In the genomic region with DNA sequence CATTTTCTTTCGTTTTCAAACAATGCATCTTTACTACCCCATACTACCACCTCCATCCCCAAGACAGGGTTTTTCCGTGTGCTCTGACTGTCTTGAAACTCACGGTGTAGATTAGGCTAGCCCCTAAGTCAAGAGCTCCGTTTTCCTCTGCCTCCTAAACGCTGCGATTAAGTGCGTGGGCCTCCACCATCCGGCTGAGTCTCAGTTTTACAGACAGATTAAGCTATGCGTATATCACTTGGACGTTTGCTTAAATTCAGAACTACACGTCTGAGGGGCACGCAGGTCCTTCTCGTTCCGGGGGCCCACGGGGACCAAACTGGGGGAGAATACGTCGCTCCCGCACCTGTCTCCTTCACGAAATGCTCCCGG, we compare ENCODE assay signal across 8 mouse cellular contexts. TPM values are rescaled to one million over a fixed set of nuclear protein-coding genes. Genes with fewer than 3 reads are reported as not detected.
DNase-seq lines count a peak whose midpoint lies in the region; ATAC-seq lines count a peak whose summit lies in the region.

No protein-coding gene starts in this region.

- no peaks in the 10 kb centered on the region for H3K9me3 ChIP-seq in heart, embryonic 11.5 days (replicated peaks; ENCODE audit: control insufficient read depth, low read length)
- H3K9me3 ChIP-seq in forebrain, embryonic 14.5 days (replicated peaks; ENCODE audit: control insufficient read depth, low read length) = no peaks in the 10 kb centered on the region
- no peaks in the 10 kb centered on the region for H3K9me3 ChIP-seq in liver, embryonic 15.5 days (replicated peaks)

- no peaks in the 10 kb centered on the region for H3K27me3 ChIP-seq in heart, embryonic 11.5 days (ENCODE audit: control insufficient read depth, insufficient read depth, low read length)
- H3K27me3 ChIP-seq in forebrain, embryonic 14.5 days (replicated peaks; ENCODE audit: control insufficient read depth, insufficient read depth, low read length) = no peaks in the 10 kb centered on the region
- no peaks in the 10 kb centered on the region for H3K27me3 ChIP-seq in liver, embryonic 15.5 days

- WGBS in heart, embryonic 11.5 days (ENCODE audit: insufficient replicate concordance) = 1% methylated on average over 20 of the region's 20 CpGs
- under 1% methylated on average over 20 of the region's 20 CpGs for WGBS in forebrain, embryonic 14.5 days
- under 1% methylated on average over 20 of the region's 20 CpGs for WGBS in liver, embryonic 15.5 days (ENCODE audit: insufficient replicate concordance)

- no peak for ATAC-seq in heart, embryonic 11.5 days (replicated peaks; ENCODE audit: insufficient number of reproducible peaks, low FRiP score, low TSS enrichment)
- peak; percentile 25 for ATAC-seq in CD4-positive, CD25-positive, alpha-beta regulatory T cell, adult 4 months
- no peak; the same call in 1 of the 2 replicates for ATAC-seq in forebrain, embryonic 14.5 days
- no peak for ATAC-seq in liver, embryonic 15.5 days (ENCODE audit: insufficient read depth)

- H3K36me3 ChIP-seq in heart, embryonic 11.5 days (ENCODE audit: control insufficient read depth, insufficient read depth, low read length) = peaks cover 10% of the 10 kb centered on the region; the same call in 1 of the 2 replicates
- peaks cover 36% of the 10 kb centered on the region for H3K36me3 ChIP-seq in forebrain, embryonic 14.5 days (ENCODE audit: control insufficient read depth, insufficient read depth, low read length)
- peaks cover 20% of the 10 kb centered on the region; the same call in 1 of the 2 replicates for H3K36me3 ChIP-seq in liver, embryonic 15.5 days (replicated peaks)

- peak overlapping the region; percentile 74 for H3K4me3 ChIP-seq in heart, embryonic 11.5 days (ENCODE audit: low read depth, low read length)
- peak overlapping the region; percentile 66 for H3K4me3 ChIP-seq in forebrain, embryonic 14.5 days (ENCODE audit: low read depth, low read length)
- H3K4me3 ChIP-seq in liver, embryonic 15.5 days (replicated peaks) = peak overlapping the region; percentile 83

- intact Hi-C loops in heart, postnatal 36 days (cut with DNase I) = loop anchor here (5.0 kb wide), 1 partner anchor 154 kb away; no protein-coding TSS in a partner anchor

- H3K27ac ChIP-seq in heart, embryonic 11.5 days (ENCODE audit: low read depth, low read length) = peak overlapping the region; percentile 65
- H3K27ac ChIP-seq in forebrain, embryonic 14.5 days (ENCODE audit: low read depth, low read length) = peak overlapping the region; percentile 22; the same call in 1 of the 2 replicates
- H3K27ac ChIP-seq in liver, embryonic 15.5 days (replicated peaks) = peak overlapping the region; percentile 80

- H3K4me2 ChIP-seq in heart, embryonic 11.5 days = peak overlapping the region; percentile 75
- peak overlapping the region; percentile 65 for H3K4me2 ChIP-seq in forebrain, embryonic 14.5 days (ENCODE audit: low read length)
- peak overlapping the region; percentile 83 for H3K4me2 ChIP-seq in liver, embryonic 15.5 days

- DNase-seq in heart, postnatal 36 days = no peak
- no peak for DNase-seq in forebrain, embryonic 14.5 days (ENCODE audit: low spot score)
- no peak for DNase-seq in ovary, postnatal 14 days (ENCODE audit: low spot score)
- DNase-seq in thymus, postnatal 14 days = no peak
- DNase-seq in cerebellum, postnatal 10 days = no peak

- H3K9ac ChIP-seq in heart, embryonic 11.5 days (ENCODE audit: low read depth, low read length) = peak overlapping the region; percentile 87
- peak overlapping the region; percentile 75 for H3K9ac ChIP-seq in forebrain, embryonic 14.5 days (ENCODE audit: low read length)
- peak overlapping the region; percentile 77 for H3K9ac ChIP-seq in liver, embryonic 15.5 days

- peaks cover 9% of the 10 kb centered on the region; the same call in 1 of the 2 replicates for H3K4me1 ChIP-seq in heart, embryonic 11.5 days (ENCODE audit: control insufficient read depth, insufficient read depth, low read length)
- peaks cover 3% of the 10 kb centered on the region; the same call in 1 of the 2 replicates for H3K4me1 ChIP-seq in forebrain, embryonic 14.5 days (ENCODE audit: control insufficient read depth, insufficient read depth, low read length)
- peaks cover 57% of the 10 kb centered on the region for H3K4me1 ChIP-seq in liver, embryonic 15.5 days (replicated peaks)

RNA-seq across cellular contexts. Expression of a gene that starts 0.6 kb away (rescaled TPM):
- polyA plus RNA-seq in heart, embryonic 11.5 days (2014; fragmentation: Nextera tagmentation; extraction: Ambion mirVana) = 109 and 116 TPM in 2 replicates
- total RNA-seq in heart, postnatal 36 days (2021) = 10 to 100 TPM; 62.9 to 63.4 TPM
- 10 to 100 TPM; 22.7 to 25.5 TPM for polyA plus RNA-seq in CD4-positive, CD25-positive, alpha-beta regulatory T cell, adult 4 months (2017; shearing (Covaris generic))
- 79.6 and 83.4 TPM in 2 replicates for polyA plus RNA-seq in forebrain, embryonic 14.5 days (2014; fragmentation: Nextera tagmentation; extraction: Ambion mirVana)
- polyA plus RNA-seq in liver, embryonic 15.5 days (2015; fragmentation: Nextera tagmentation; extraction: Ambion mirVana) = 48.8 and 51.1 TPM in 2 replicates

RNA-seq across cellular contexts. Expression of a gene that starts 7.2 kb away (rescaled TPM):
- 3.9 and 4.5 TPM in 2 replicates for polyA plus RNA-seq in heart, embryonic 11.5 days (2014; fragmentation: Nextera tagmentation; extraction: Ambion mirVana)
- 1 to 10 TPM; 7.4 to 7.6 TPM for total RNA-seq in heart, postnatal 36 days (2021)
- 10 to 100 TPM; 14.4 to 17.9 TPM for polyA plus RNA-seq in CD4-positive, CD25-positive, alpha-beta regulatory T cell, adult 4 months (2017; shearing (Covaris generic))
- 0.97 and 1.1 TPM in 2 replicates for polyA plus RNA-seq in forebrain, embryonic 14.5 days (2014; fragmentation: Nextera tagmentation; extraction: Ambion mirVana)
- polyA plus RNA-seq in liver, embryonic 15.5 days (2015; fragmentation: Nextera tagmentation; extraction: Ambion mirVana) = 1.2 and 1.5 TPM in 2 replicates

RNA-seq across cellular contexts. Expression of a gene that starts 11.1 kb away (rescaled TPM):
- 38.3 and 40.2 TPM in 2 replicates for polyA plus RNA-seq in heart, embryonic 11.5 days (2014; fragmentation: Nextera tagmentation; extraction: Ambion mirVana)
- 10 to 100 TPM; 25.2 to 34.2 TPM for total RNA-seq in heart, postnatal 36 days (2021)
- polyA plus RNA-seq in CD4-positive, CD25-positive, alpha-beta regulatory T cell, adult 4 months (2017; shearing (Covaris generic)) = not detected
- polyA plus RNA-seq in forebrain, embryonic 14.5 days (2014; fragmentation: Nextera tagmentation; extraction: Ambion mirVana) = 4.0 and 6.0 TPM in 2 replicates
- polyA plus RNA-seq in liver, embryonic 15.5 days (2015; fragmentation: Nextera tagmentation; extraction: Ambion mirVana) = 5.4 and 7.6 TPM in 2 replicates

RNA-seq across cellular contexts. Expression of a gene that starts 29.9 kb away (rescaled TPM):
- 20.3 and 20.6 TPM in 2 replicates for polyA plus RNA-seq in heart, embryonic 11.5 days (2014; fragmentation: Nextera tagmentation; extraction: Ambion mirVana)
- 10 to 100 TPM; 13.2 to 16.2 TPM for total RNA-seq in heart, postnatal 36 days (2021)
- 1 to 10 TPM; 2.8 to 5.2 TPM for polyA plus RNA-seq in CD4-positive, CD25-positive, alpha-beta regulatory T cell, adult 4 months (2017; shearing (Covaris generic))
- 25.9 and 44.4 TPM in 2 replicates for polyA plus RNA-seq in forebrain, embryonic 14.5 days (2014; fragmentation: Nextera tagmentation; extraction: Ambion mirVana)
- 6.1 and 7.5 TPM in 2 replicates for polyA plus RNA-seq in liver, embryonic 15.5 days (2015; fragmentation: Nextera tagmentation; extraction: Ambion mirVana)

RNA-seq across cellular contexts. Expression of a gene that starts 51.3 kb away (rescaled TPM):
- 129 and 144 TPM in 2 replicates for polyA plus RNA-seq in heart, embryonic 11.5 days (2014; fragmentation: Nextera tagmentation; extraction: Ambion mirVana)
- 100 to 1,000 TPM in 1 of 2 experiments, 10 to 100 TPM in 1; 97.0 to 106 TPM for total RNA-seq in heart, postnatal 36 days (2021)
- polyA plus RNA-seq in CD4-positive, CD25-positive, alpha-beta regulatory T cell, adult 4 months (2017; shearing (Covaris generic)) = 100 to 1,000 TPM; 133 to 265 TPM
- polyA plus RNA-seq in forebrain, embryonic 14.5 days (2014; fragmentation: Nextera tagmentation; extraction: Ambion mirVana) = 145 and 166 TPM in 2 replicates
- polyA plus RNA-seq in liver, embryonic 15.5 days (2015; fragmentation: Nextera tagmentation; extraction: Ambion mirVana) = 83.9 and 93.0 TPM in 2 replicates

Comparison
In these comparisons a context has a peak if more than half of its experiments do, and no peak if none do; other contexts are left out.
1. H3K27ac ChIP-seq: peak in every context shown above with its lines; median percentile 80 in liver, embryonic 15.5 days; 65 in heart, embryonic 11.5 days; 22 in forebrain, embryonic 14.5 days.